Mouse (Mus musculus): ENCODE data around the gene Dach1.

Dach1 gene

GRCm38 (mm10) chr14:97855345-97855744 lies 314.2 kb downstream of the Dach1 start:
- DNase-seq (ENCODE audit: low read depth, low spot score), result no peak

GRCm38 (mm10) chr14:97850486-97850885 lies 319.1 kb downstream of the Dach1 start:
- DNase-seq (ENCODE audit: low read depth, low spot score), result no peak

GRCm38 (mm10) chr14:97847641-97848040 lies 321.9 kb downstream of the Dach1 start:
- DNase-seq (ENCODE audit: low read depth, low spot score), result no peak

GRCm38 (mm10) chr14:97839275-97839674 lies 330.3 kb downstream of the Dach1 start:
- no peak for DNase-seq (ENCODE audit: low read depth, low spot score)

- DNase-seq (ENCODE audit: low read depth, low spot score), result no peak
Observed at GRCm38 (mm10) chr14:97829865-97830264, 339.7 kb downstream of the Dach1 start.

GRCm38 (mm10) chr14:97814555-97815175 lies 354.9 kb downstream of the Dach1 start:
- DNase-seq (ENCODE audit: low read depth, low spot score), result no peak

- DNase-seq (ENCODE audit: low read depth, low spot score), result no peak
Observed at GRCm38 (mm10) chr14:97813557-97813956, 356.0 kb downstream of the Dach1 start.

- no peak for DNase-seq (ENCODE audit: low read depth, low spot score)
Observed at GRCm38 (mm10) chr14:97795385-97795952, 374.1 kb downstream of the Dach1 start.

- DNase-seq (ENCODE audit: low read depth, low spot score), result no peak
Observed at GRCm38 (mm10) chr14:97774135-97774767, 395.3 kb downstream of the Dach1 start.

GRCm38 (mm10) chr14:97754400-97754799 lies 415.2 kb downstream of the Dach1 start:
- no peak for DNase-seq (ENCODE audit: low read depth, low spot score)

- no peak for DNase-seq (ENCODE audit: low read depth, low spot score)
Observed at GRCm38 (mm10) chr14:97753973-97754372, 415.6 kb downstream of the Dach1 start.

GRCm38 (mm10) chr14:97743252-97743651 lies 426.3 kb downstream of the Dach1 start:
- DNase-seq (ENCODE audit: low read depth, low spot score), result no peak

- DNase-seq (ENCODE audit: low read depth, low spot score), result no peak
Observed at GRCm38 (mm10) chr14:97742785-97743184, 426.8 kb downstream of the Dach1 start.

All from A20 (cell line).